Mouse (Mus musculus) limb, embryonic 10.5 days (tissue): ENCODE data around the gene Erich6. TPM values are rescaled to one million over a fixed set of nuclear protein-coding genes. Genes with fewer than 3 reads are reported as not detected.

Source experiments
- DNase-seq: peaks from one replicate; pipeline ENCODE4 v3.0.0-alpha.2; 2017; ENCODE audit warnings: low spot score
- H3K27ac ChIP-seq: fragments of 300-500 bp; sonication (generic); 2 replicates; pipeline ENCODE4 v1.5.1; 2016; ENCODE audit warnings: mild to moderate bottlenecking
- H3K27me3 ChIP-seq: fragments of 300-500 bp; sonication (generic); 2 replicates; pipeline ENCODE4 v1.6.1; 2016; ENCODE audit warnings: low read depth, mild to moderate bottlenecking; ENCODE audit not compliant: poor library complexity, severe bottlenecking
- H3K36me3 ChIP-seq: fragments of 300-500 bp; sonication (generic); 2 replicates; pipeline ENCODE4 v1.6.1; 2016; ENCODE audit warnings: mild to moderate bottlenecking, moderate library complexity
- H3K4me1 ChIP-seq: fragments of 300-500 bp; sonication (generic); 2 replicates; pipeline ENCODE4 v1.6.1; 2016
- H3K4me3 ChIP-seq: fragments of 300-500 bp; sonication (generic); 2 replicates; pipeline ENCODE4 v1.5.1; 2016; ENCODE audit warnings: mild to moderate bottlenecking, moderate library complexity
- H3K9me3 ChIP-seq: fragments of 300-500 bp; sonication (generic); replicated peaks from 2 replicates; pipeline ENCODE4 v1.6.1; 2016; ENCODE audit warnings: mild to moderate bottlenecking
- WGBS: fragments of 180-500 bp; shearing (Covaris S2); methylation state at CpG from one replicate; pipeline ENCODE4 v1.1.7; 2016; 5-methylcytosine and 5-hydroxymethylcytosine counted together
- polyA plus RNA-seq: library from polyadenylated mRNA; unstranded; fragments of >200 nt; fragmentation: Nextera tagmentation; extraction: Ambion mirVana; gene quantifications from 2 replicates; pipeline ENCODE4 v1.2.1, GENCODE M21; 2016

Erich6 gene
- polyA plus RNA-seq, 1 experiment from 2014 or later: not detected

DNA sequence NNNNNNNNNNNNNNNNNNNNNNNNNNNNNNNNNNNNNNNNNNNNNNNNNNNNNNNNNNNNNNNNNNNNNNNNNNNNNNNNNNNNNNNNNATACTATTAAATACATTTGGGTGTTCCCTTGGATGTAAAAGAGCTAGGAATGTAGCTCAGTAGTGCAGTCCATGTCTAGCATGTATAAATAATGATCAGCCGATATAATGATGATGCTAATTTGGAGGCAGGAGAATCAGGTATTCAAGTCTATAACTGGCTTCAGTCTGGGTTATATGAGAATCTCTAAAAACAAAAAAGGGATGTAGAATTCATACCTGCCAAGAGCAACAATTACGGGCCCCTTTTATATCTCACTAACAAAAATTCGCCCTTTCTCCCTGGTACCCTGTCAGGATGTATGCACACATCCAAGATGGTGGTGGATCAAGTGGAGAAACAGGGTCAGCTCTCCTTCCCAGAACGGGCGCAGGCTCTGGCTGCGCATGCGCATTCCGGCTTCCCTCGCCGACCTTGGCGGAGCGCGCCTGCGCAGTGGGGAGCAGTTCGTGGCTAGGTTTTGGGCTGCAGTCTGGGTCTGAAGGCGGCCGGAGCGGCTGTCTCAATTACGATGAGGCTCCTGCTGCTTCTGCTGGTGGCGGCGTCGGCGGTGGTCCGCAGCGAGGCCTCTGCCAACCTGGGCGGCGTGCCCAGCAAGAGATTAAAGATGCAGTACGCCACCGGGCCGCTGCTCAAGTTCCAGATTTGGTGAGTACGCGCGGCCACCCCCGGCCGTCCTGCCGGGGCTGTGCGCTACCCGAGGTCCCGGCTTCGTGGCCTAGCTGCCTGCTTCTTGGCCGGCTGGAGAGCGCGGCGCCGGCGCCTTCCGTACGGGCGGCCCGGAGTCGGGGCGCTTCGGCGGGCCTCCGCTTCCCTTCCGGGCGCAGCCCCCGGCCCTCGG lies 60.6 kb downstream of the Erich6 start, which contains the start of gene Selenot:
Selenot (plus strand) TSS at position 500 of the 930 bp plus-strand sequence.
- 2% methylated on average over 59 of the region's 59 CpGs for WGBS
- Histone ChIP-seq H3K9me3 (no peaks in the 10 kb centered on the region), H3K4me3 (peak within 1 kb of the TSS; percentile 74), H3K27ac (peak within 1 kb of the TSS; percentile 96), H3K4me1 (peaks cover 4% of the 10 kb centered on the region; the same call in 1 of the 2 replicates), H3K27me3 (no peaks in the 10 kb centered on the region), H3K36me3 (peaks cover 25% of the 10 kb centered on the region)
- DNase-seq: peak; percentile 98

DNA sequence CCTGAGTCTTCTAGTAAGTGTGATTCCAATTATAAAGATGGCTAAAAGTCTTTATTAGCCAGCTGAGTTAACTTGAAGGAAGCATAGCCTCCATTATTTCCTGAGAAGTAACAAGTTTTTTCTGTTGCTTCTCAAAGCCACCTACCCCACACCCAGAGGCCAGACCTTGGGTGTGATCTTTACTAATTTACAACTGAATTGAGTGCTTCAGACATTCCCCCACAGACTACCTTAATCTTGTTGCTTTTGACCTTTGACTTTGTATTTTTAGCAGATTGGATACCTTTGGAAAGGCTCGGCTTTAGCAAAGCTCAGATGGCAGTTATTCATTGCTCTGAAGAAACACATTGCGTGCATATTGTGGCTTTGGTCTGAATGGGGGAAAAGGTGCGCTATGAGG lies 66.2 kb downstream of the Erich6 start:
- Histone ChIP-seq H3K4me1 (no peaks in the 10 kb centered on the region), H3K27ac (no peak overlapping the region), H3K27me3 (no peaks in the 10 kb centered on the region), H3K4me3 (no peak overlapping the region), H3K9me3 (no peaks in the 10 kb centered on the region), H3K36me3 (no peaks in the 10 kb centered on the region)
- no peak for DNase-seq
- 66% methylated on average over 3 of the region's 3 CpGs for WGBS

Other genes starting within 250 kb of the Erich6 start
- gene Tsc22d2, start 222.5 kb downstream of the Erich6 start, polyA plus RNA-seq: 8.0 and 8.4 TPM in 2 replicates
- 60.3 and 62.8 TPM in 2 replicates for gene Eif2a, start 111.4 kb downstream of the Erich6 start, polyA plus RNA-seq
- gene Serp1, start 111.3 kb downstream of the Erich6 start, polyA plus RNA-seq: 151 and 167 TPM in 2 replicates
- gene Selenot, start 60.6 kb downstream of the Erich6 start, polyA plus RNA-seq: 14.9 and 15.5 TPM in 2 replicates
- gene Siah2, start 55.2 kb upstream of the Erich6 start, polyA plus RNA-seq: 2.0 and 2.2 TPM in 2 replicates
- not detected in 2 replicates for gene Mindy4b-ps, start 185.1 kb upstream of the Erich6 start, polyA plus RNA-seq
- gene Clrn1, start 248.1 kb upstream of the Erich6 start, polyA plus RNA-seq: 0.10 TPM in 1 of 2 replicates, not detected in the other